9 mouse cellular contexts compared by ENCODE assay signal in genomic region chr2:165851811-165852415, GRCm38 (mm10). TPM values are rescaled to one million over a fixed set of nuclear protein-coding genes. Genes with fewer than 3 reads are reported as not detected.
DNase-seq lines count a peak whose midpoint lies in the region; ATAC-seq and TF ChIP-seq lines count a peak whose summit lies in the region.
"Had no signal": no experiment of that assay in that cellular context is flagged by ENCODE, and none has a peak within 500 bp of the region (broad histone marks: within the 10 kb centered on the region; RNA-seq: fewer than 3 reads in every experiment).

No protein-coding gene starts in this region.

- TF ChIP-seq CTCF in midbrain, postnatal 0 days (IDR thresholded peaks at IDR 0.05) = no peak

- no peak overlapping the region for H3K9ac ChIP-seq in limb, embryonic 12.5 days (replicated peaks)
- H3K9ac ChIP-seq in heart, embryonic 11.5 days (ENCODE audit: low read depth, low read length) = no peak overlapping the region
- no peak overlapping the region for H3K9ac ChIP-seq in midbrain, postnatal 0 days (replicated peaks; ENCODE audit: low read length, poor library complexity, severe bottlenecking)

- no peak overlapping the region for H3K4me2 ChIP-seq in limb, embryonic 12.5 days
- H3K4me2 ChIP-seq in heart, embryonic 11.5 days = no peak overlapping the region
- H3K4me2 ChIP-seq in midbrain, postnatal 0 days (ENCODE audit: low read depth, low read length, poor library complexity, severe bottlenecking) = no peak overlapping the region

- H3K36me3 ChIP-seq in limb, embryonic 12.5 days = peaks cover 57% of the 10 kb centered on the region
- peaks cover 63% of the 10 kb centered on the region for H3K36me3 ChIP-seq in limb, embryonic 10.5 days
- peaks cover 8% of the 10 kb centered on the region for H3K36me3 ChIP-seq in heart, embryonic 11.5 days (ENCODE audit: control insufficient read depth, insufficient read depth, low read length)
- H3K36me3 ChIP-seq in midbrain, postnatal 0 days (ENCODE audit: insufficient read depth, low read length) = peaks cover 10% of the 10 kb centered on the region; the same call in 1 of the 2 replicates

- ATAC-seq in cerebellum, adult (ENCODE audit: insufficient number of reproducible peaks, low FRiP score, low TSS enrichment) = no peak
- ATAC-seq in limb, embryonic 12.5 days (ENCODE audit: insufficient number of reproducible peaks, insufficient read depth, low FRiP score, low TSS enrichment, low read depth) = no peak
- no peak for ATAC-seq in heart, embryonic 11.5 days (replicated peaks; ENCODE audit: insufficient number of reproducible peaks, low FRiP score, low TSS enrichment)
- no peak for ATAC-seq in midbrain, postnatal 0 days (ENCODE audit: low FRiP score)
- no peak for ATAC-seq in CD4-positive, CD25-positive, alpha-beta regulatory T cell, adult 4 months

- no peaks in the 10 kb centered on the region for H3K27me3 ChIP-seq in limb, embryonic 12.5 days
- no peaks in the 10 kb centered on the region for H3K27me3 ChIP-seq in limb, embryonic 10.5 days (ENCODE audit: low read depth, poor library complexity, severe bottlenecking)
- H3K27me3 ChIP-seq in heart, embryonic 11.5 days (ENCODE audit: control insufficient read depth, insufficient read depth, low read length) = no peaks in the 10 kb centered on the region
- H3K27me3 ChIP-seq in midbrain, postnatal 0 days (ENCODE audit: insufficient read depth, low read length) = no peaks in the 10 kb centered on the region
- H3K27me3 ChIP-seq: megakaryocyte, embryonic 14.5 days had no signal

- H3K4me1 ChIP-seq in limb, embryonic 12.5 days (replicated peaks) = peaks cover 56% of the 10 kb centered on the region
- H3K4me1 ChIP-seq in limb, embryonic 10.5 days = peaks cover 33% of the 10 kb centered on the region
- peaks cover 75% of the 10 kb centered on the region for H3K4me1 ChIP-seq in heart, embryonic 11.5 days (ENCODE audit: control insufficient read depth, insufficient read depth, low read length)
- H3K4me1 ChIP-seq in midbrain, postnatal 0 days (ENCODE audit: insufficient read depth, low read length) = peaks cover 19% of the 10 kb centered on the region; the same call in 1 of the 2 replicates

- H3K4me3 ChIP-seq in limb, embryonic 12.5 days (replicated peaks) = no peak overlapping the region
- H3K4me3 ChIP-seq in limb, embryonic 10.5 days = no peak overlapping the region
- H3K4me3 ChIP-seq in heart, embryonic 11.5 days (ENCODE audit: low read depth, low read length) = no peak overlapping the region
- H3K4me3 ChIP-seq in midbrain, postnatal 0 days (ENCODE audit: low read depth, low read length) = no peak overlapping the region

- WGBS in limb, embryonic 12.5 days = 91% methylated on average over 13 of the region's 13 CpGs
- 93% methylated on average over 13 of the region's 13 CpGs for WGBS in limb, embryonic 10.5 days
- WGBS in heart, embryonic 11.5 days (ENCODE audit: insufficient replicate concordance) = 79% methylated on average over 13 of the region's 13 CpGs
- WGBS in midbrain, postnatal 0 days = 84% methylated on average over 13 of the region's 13 CpGs

- no peaks in the 10 kb centered on the region for H3K9me3 ChIP-seq in limb, embryonic 12.5 days
- no peaks in the 10 kb centered on the region for H3K9me3 ChIP-seq in limb, embryonic 10.5 days (replicated peaks)
- no peaks in the 10 kb centered on the region for H3K9me3 ChIP-seq in heart, embryonic 11.5 days (replicated peaks; ENCODE audit: control insufficient read depth, low read length)
- no peaks in the 10 kb centered on the region for H3K9me3 ChIP-seq in midbrain, postnatal 0 days (ENCODE audit: low read length)
- H3K9me3 ChIP-seq: megakaryocyte, embryonic 14.5 days had no signal

- peak; percentile 45 for DNase-seq in cerebellum, adult 11 months
- DNase-seq in limb, embryonic 10.5 days (ENCODE audit: low spot score) = no peak
- no peak for DNase-seq in midbrain, postnatal 0 days (ENCODE audit: low spot score)
- no peak for DNase-seq in thymus, postnatal 14 days

- H3K27ac ChIP-seq in limb, embryonic 12.5 days = 0 out of 2 replicates have a peak overlapping the region, but pooled peaks have one; percentile 18
- no peak overlapping the region for H3K27ac ChIP-seq in limb, embryonic 10.5 days
- H3K27ac ChIP-seq in heart, embryonic 11.5 days (ENCODE audit: low read depth, low read length) = peak overlapping the region; percentile 58
- 0 out of 2 replicates have a peak overlapping the region, but pooled peaks have one; percentile 26 for H3K27ac ChIP-seq in midbrain, postnatal 0 days (ENCODE audit: low read depth, low read length)

RNA-seq across cellular contexts. Expression of gene Zmynd8, which starts 46.9 kb away (rescaled TPM):
- polyA plus RNA-seq in limb, embryonic 12.5 days (2016; fragmentation: Nextera tagmentation; extraction: Ambion mirVana) = 55.3 and 57.0 TPM in 2 replicates
- 59.3 and 59.5 TPM in 2 replicates for polyA plus RNA-seq in limb, embryonic 10.5 days (2016; fragmentation: Nextera tagmentation; extraction: Ambion mirVana)
- polyA plus RNA-seq in heart, embryonic 11.5 days (2014; fragmentation: Nextera tagmentation; extraction: Ambion mirVana) = 39.6 and 47.6 TPM in 2 replicates
- total RNA-seq in midbrain, postnatal 0 days (2014; rRNA removed) = 55.9 and 73.4 TPM in 2 replicates
- 56.8 and 59.0 TPM in 2 replicates for polyA plus RNA-seq in midbrain, postnatal 0 days (2015; fragmentation: Nextera tagmentation; extraction: Ambion mirVana)
- polyA plus RNA-seq in CD4-positive, CD25-positive, alpha-beta regulatory T cell, adult 4 months (2017; shearing (Covaris generic)) = 10 to 100 TPM; 66.6 to 75.4 TPM
